Mouse (Mus musculus) stomach, embryonic 14.5 days (tissue): Measurements from ENCODE around the gene G3bp1. TPM values are rescaled to one million over a fixed set of nuclear protein-coding genes. Genes with fewer than 3 reads are reported as not detected.

Experiments
- ATAC-seq: fragments of 200-750 bp; cut with Nextera tagmentation; 2 replicates; pipeline ENCODE4 v1.8.0; 2017; ENCODE audit warnings: low read depth, moderate TSS enrichment; ENCODE audit not compliant: insufficient number of reproducible peaks, insufficient read depth, low FRiP score
- H3K27ac ChIP-seq: fragments of 300-500 bp; sonication (generic); 2 replicates; pipeline ENCODE4 v1.5.1; 2014; ENCODE audit warnings: mild to moderate bottlenecking, low read length, moderate library complexity, mixed read lengths
- H3K27me3 ChIP-seq: fragments of 300-500 bp; sonication (generic); 2 replicates; pipeline ENCODE4 v1.6.1; 2014; ENCODE audit warnings: low read length, control low read depth, mixed read lengths; ENCODE audit not compliant: control insufficient read depth, insufficient read depth
- H3K36me3 ChIP-seq: fragments of 300-500 bp; sonication (generic); 2 replicates; pipeline ENCODE4 v1.6.1; 2014; ENCODE audit warnings: mild to moderate bottlenecking, control low read depth, low read length, moderate library complexity, mixed read lengths; ENCODE audit not compliant: control insufficient read depth, insufficient read depth
- H3K4me1 ChIP-seq: fragments of 300-500 bp; sonication (generic); 2 replicates; pipeline ENCODE4 v1.6.1; 2014; ENCODE audit warnings: low read length, control low read depth, mixed read lengths; ENCODE audit not compliant: control insufficient read depth, insufficient read depth
- H3K4me2 ChIP-seq: fragments of 300-500 bp; sonication (generic); replicated peaks from 2 replicates; pipeline ENCODE4 v1.6.1; 2014; ENCODE audit warnings: low read depth, low read length, control low read depth
- H3K4me3 ChIP-seq: fragments of 300-500 bp; sonication (generic); 2 replicates; pipeline ENCODE4 v1.5.1; 2014; ENCODE audit warnings: low read depth, low read length, control low read depth
- H3K9ac ChIP-seq: fragments of 300-500 bp; sonication (generic); replicated peaks from 2 replicates; pipeline ENCODE4 v1.6.1; 2014; ENCODE audit warnings: low read depth, mild to moderate bottlenecking, control low read depth, low read length, moderate library complexity, mixed read lengths
- H3K9me3 ChIP-seq: fragments of 300-500 bp; sonication (generic); 2 replicates; pipeline ENCODE4 v1.6.1; 2016; ENCODE audit warnings: low read depth, low read length, control low read depth; ENCODE audit not compliant: control insufficient read depth
- WGBS: fragments of 180-500 bp; shearing (Covaris S2); extraction: QIAGEN DNeasy Blood & Tissue Kit; methylation state at CpG from one replicate; pipeline ENCODE4 v1.1.7; 2014; 5-methylcytosine and 5-hydroxymethylcytosine counted together
- polyA plus RNA-seq: library from polyadenylated mRNA; unstranded; fragments of >200 nt; fragmentation: Nextera tagmentation; extraction: Ambion mirVana; gene quantifications from 2 replicates; pipeline ENCODE4 v1.2.1, GENCODE M21; 2014

G3bp1 gene
- polyA plus RNA-seq, 1 experiment from 2014 or later: 162 TPM

GRCm38 (mm10) chr11:55502886-55503285 lies 33.4 kb downstream of the G3bp1 start:
- no peaks in the 10 kb centered on the region for H3K4me1 ChIP-seq
- no peaks in the 10 kb centered on the region for H3K9me3 ChIP-seq
- H3K9ac ChIP-seq: no peak overlapping the region
- H3K36me3 ChIP-seq: peaks cover 37% of the 10 kb centered on the region
- no peak overlapping the region for H3K4me3 ChIP-seq
- no peak overlapping the region for H3K27ac ChIP-seq
- H3K4me2 ChIP-seq: no peak overlapping the region
- H3K27me3 ChIP-seq: no peaks in the 10 kb centered on the region
- 81% methylated on average over 5 of the region's 5 CpGs for WGBS
- ATAC-seq: no peak

DNA sequence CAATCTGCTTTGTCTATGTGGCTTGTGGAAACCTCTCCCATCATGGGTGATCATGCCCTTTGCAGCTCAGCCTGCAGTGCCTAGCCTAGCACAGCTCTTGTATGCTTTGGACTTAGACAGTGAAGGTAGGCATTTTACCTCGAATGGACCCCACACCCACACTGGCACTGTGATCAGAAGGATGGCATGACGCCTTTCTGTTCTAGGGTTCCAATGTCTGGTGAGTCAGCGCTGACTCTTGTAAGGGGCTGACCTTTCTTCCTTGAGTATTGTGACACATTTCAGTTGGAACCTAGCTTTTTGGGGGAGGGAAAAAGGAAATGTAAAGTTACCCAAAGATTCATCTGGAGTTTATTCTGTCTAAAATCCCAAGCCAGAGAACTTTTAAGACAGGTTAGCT lies 36.0 kb downstream of the G3bp1 start:
- no peaks in the 10 kb centered on the region for H3K27me3 ChIP-seq
- H3K4me1 ChIP-seq: no peaks in the 10 kb centered on the region
- no peak overlapping the region for H3K27ac ChIP-seq
- ATAC-seq: no peak
- WGBS: 85% methylated on average over 3 of the region's 3 CpGs
- H3K9ac ChIP-seq: no peak overlapping the region
- no peaks in the 10 kb centered on the region for H3K9me3 ChIP-seq
- H3K36me3 ChIP-seq: peaks cover 17% of the 10 kb centered on the region
- H3K4me3 ChIP-seq: no peak overlapping the region
- no peak overlapping the region for H3K4me2 ChIP-seq

- ATAC-seq: no peak
- 62% methylated on average over 5 of the region's 5 CpGs for WGBS
- H3K27ac ChIP-seq: no peak overlapping the region
Observed at GRCm38 (mm10) chr11:55511374-55511773, 41.9 kb downstream of the G3bp1 start.

GRCm38 (mm10) chr11:55517666-55518065 lies 48.2 kb downstream of the G3bp1 start:
- Histone ChIP-seq H3K27me3 (no peaks in the 10 kb centered on the region), H3K4me2 (no peak overlapping the region), H3K27ac (no peak overlapping the region), H3K36me3 (no peaks in the 10 kb centered on the region), H3K4me1 (no peaks in the 10 kb centered on the region), H3K9me3 (no peaks in the 10 kb centered on the region), H3K9ac (no peak overlapping the region), H3K4me3 (no peak overlapping the region)
- 58% methylated on average over 5 of the region's 5 CpGs for WGBS
- no peak for ATAC-seq

More at GRCm38 (mm10) chr11:55511374-55511773, 41.9 kb downstream of the G3bp1 start:
- no peak overlapping the region for H3K4me3 ChIP-seq
- H3K27me3 ChIP-seq: no peaks in the 10 kb centered on the region
- H3K36me3 ChIP-seq: no peaks in the 10 kb centered on the region
- no peak overlapping the region for H3K9ac ChIP-seq
- no peaks in the 10 kb centered on the region for H3K4me1 ChIP-seq
- H3K4me2 ChIP-seq: no peak overlapping the region
- no peaks in the 10 kb centered on the region for H3K9me3 ChIP-seq

DNA sequence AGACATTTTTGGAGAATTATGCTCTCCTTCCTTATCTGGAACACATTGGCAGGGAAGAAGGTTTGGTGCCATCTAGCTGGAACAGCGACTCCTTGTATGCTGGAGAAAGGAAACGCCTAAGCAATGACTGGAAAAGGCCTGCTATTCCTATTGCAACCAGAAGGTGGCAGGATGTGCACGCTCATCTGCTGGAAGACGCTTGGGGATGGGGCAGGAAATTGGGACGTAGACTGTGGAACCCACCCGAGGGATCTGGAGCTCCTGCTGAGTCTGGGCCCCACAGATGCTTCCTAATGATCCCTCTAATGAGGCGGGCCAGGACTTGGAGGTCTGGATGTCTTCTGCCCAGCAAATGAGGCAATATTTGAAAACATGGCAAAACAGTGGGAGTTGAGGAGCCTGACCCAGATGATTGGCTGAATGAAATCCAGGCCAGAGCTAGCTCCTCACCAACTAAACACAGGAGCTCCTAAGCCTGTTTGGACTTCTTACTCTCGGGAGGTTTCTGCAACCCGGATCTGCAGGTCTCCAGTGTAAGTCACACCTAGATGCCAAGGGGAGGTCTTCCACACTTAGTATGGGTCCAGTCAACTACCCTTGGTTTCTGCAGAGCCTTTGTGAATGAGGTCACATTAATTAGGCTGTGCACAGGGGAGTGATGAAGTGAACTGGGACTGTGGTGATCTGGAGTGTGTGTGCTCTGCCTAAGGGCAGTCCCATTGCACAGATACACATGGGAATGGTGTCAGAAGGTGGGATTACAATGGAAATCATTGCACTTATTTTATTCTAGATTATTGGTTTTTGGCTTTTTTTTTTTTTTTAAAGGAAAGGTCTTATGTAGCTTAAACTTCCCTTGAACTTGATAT lies 49.6 kb downstream of the G3bp1 start:
- no peaks in the 10 kb centered on the region for H3K36me3 ChIP-seq
- H3K4me2 ChIP-seq: no peak overlapping the region
- H3K9ac ChIP-seq: no peak overlapping the region
- WGBS: 3% methylated on average over 9 of the region's 9 CpGs
- H3K9me3 ChIP-seq: no peaks in the 10 kb centered on the region
- ATAC-seq: no peak
- H3K4me3 ChIP-seq: no peak overlapping the region
- H3K4me1 ChIP-seq: no peaks in the 10 kb centered on the region
- H3K27ac ChIP-seq: no peak overlapping the region
- no peaks in the 10 kb centered on the region for H3K27me3 ChIP-seq

DNA sequence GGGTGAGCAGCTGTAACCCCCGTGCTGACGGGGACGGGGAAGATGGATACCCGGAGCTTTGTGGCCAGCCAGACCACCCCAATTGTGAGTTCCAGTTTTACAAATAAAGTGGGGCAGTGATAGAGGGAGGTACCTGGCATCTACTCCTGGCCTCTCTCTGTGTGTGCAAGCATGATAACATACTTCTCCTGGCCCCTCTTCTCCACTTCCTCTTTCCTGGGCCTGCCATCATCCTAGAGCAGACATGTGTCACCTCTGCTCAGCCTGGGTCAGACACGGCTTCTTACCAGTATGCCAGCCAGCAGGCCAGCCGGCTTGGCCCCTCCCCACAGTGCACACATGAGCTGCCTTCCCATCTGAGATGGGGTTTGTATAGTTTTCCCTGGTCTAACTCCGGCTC lies 61.3 kb downstream of the G3bp1 start:
- H3K4me3 ChIP-seq: no peak overlapping the region
- H3K36me3 ChIP-seq: no peaks in the 10 kb centered on the region
- no peak overlapping the region for H3K4me2 ChIP-seq
- H3K9me3 ChIP-seq: no peaks in the 10 kb centered on the region
- no peaks in the 10 kb centered on the region for H3K27me3 ChIP-seq
- 0 out of 2 replicates have a peak, but pooled peaks cover 4% of the 10 kb centered on the region for H3K4me1 ChIP-seq
- ATAC-seq: no peak
- no peak overlapping the region for H3K9ac ChIP-seq
- no peak overlapping the region for H3K27ac ChIP-seq
- 71% methylated on average over 7 of the region's 7 CpGs for WGBS

DNA sequence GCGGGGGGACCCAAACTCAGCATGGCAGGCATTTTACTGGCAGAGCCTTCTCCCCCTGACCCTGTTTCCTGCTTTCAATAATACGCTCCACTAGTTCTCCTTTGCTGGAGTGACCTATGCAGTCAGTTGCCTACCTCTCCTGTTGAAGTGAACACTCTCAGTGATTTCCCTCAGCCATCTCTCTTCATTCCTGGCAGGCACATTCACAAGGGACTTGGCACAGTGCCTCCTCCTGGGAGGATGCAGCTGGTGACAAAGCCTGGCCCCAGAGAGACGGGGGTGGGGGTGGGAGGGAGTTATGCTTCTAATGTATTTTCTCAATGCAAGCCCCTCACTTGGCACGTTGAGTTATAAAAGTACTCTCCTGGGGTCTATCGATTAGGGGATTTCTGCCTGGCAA lies 63.9 kb downstream of the G3bp1 start:
- Histone ChIP-seq H3K27ac (no peak overlapping the region), H3K4me1 (0 out of 2 replicates have a peak, but pooled peaks cover 4% of the 10 kb centered on the region), H3K36me3 (no peaks in the 10 kb centered on the region), H3K9ac (no peak overlapping the region), H3K4me2 (no peak overlapping the region), H3K27me3 (no peaks in the 10 kb centered on the region), H3K9me3 (no peaks in the 10 kb centered on the region), H3K4me3 (no peak overlapping the region)
- ATAC-seq: no peak
- WGBS: 65% methylated on average over 5 of the region's 5 CpGs

DNA sequence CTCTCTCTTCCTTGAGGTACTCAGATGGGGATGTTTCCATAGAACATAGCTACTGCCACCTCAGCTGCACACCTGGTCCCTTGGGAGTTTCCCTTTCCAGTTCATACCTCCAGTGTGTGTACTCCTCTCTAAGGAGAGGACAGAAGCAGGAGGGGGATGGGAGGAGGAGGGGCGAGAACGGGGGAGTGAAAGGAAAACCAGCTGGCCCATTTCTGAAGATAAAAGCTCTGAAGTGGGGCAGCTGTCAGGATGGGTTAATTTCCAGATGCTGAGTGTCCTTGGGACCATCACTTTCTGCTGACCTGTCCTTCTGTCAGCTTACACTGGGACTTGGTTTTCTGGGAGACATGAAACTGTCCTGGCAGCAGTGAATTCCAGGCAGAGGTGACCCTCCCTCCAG lies 65.3 kb downstream of the G3bp1 start:
- no peak overlapping the region for H3K27ac ChIP-seq
- WGBS: 21% methylated on average over 2 of the region's 2 CpGs
- H3K4me3 ChIP-seq: no peak overlapping the region
- H3K4me1 ChIP-seq: 0 out of 2 replicates have a peak, but pooled peaks cover 4% of the 10 kb centered on the region
- H3K4me2 ChIP-seq: no peak overlapping the region
- ATAC-seq: no peak
- no peaks in the 10 kb centered on the region for H3K9me3 ChIP-seq
- H3K27me3 ChIP-seq: no peaks in the 10 kb centered on the region
- H3K36me3 ChIP-seq: no peaks in the 10 kb centered on the region
- H3K9ac ChIP-seq: no peak overlapping the region
